Mouse (Mus musculus): ENCODE data around the gene Deup1. TPM values are rescaled to one million over a fixed set of nuclear protein-coding genes. Genes with fewer than 3 reads are reported as not detected.
A peak's percentile ranks its signal among the peaks of the same experiment; 100 is the strongest.

Gene Deup1
- polyA plus RNA-seq, 1 experiment from 2014 or later: 0.52 TPM

DNA sequence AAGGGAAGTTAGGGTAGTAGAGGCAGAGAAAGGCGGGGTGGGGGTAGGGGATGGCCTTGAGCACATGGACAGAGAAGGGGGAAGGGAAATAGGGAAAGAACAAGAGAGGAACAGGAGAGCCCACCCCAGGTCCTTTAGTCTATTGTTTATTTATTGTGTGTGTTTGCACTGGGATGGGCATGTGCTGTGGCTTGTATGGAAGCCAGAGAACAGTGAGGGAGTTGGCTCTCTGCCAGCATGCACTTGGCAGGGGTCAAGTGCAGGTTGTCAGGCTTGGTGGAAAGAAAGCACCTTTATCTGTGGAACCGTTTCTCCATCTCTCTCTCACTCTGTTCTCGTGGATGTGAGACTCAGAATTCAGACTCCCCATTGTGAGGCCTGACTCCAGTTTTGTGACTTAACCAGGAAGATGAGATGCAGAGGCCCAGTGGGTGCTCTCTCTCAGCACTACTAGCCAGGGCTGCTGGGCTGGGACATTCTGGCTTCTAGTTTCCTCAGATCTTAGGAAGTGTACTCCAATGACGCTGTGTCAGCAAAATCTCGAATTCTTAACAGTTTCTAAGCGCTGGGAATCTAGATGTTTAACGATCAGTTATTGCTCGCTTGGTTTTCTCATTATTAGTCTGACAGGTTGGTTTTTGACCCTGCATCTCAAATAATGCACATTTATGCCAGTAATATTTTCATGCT is 98.3 kb downstream of the Deup1 start:
- ATAC-seq (ENCODE audit: low FRiP score) (peak; percentile 45; the same call in 1 of the 2 replicates), DNase-seq (ENCODE audit: low spot score, missing footprints) (no peak)
- 78% methylated on average over 8 of the region's 8 CpGs for WGBS

DNA sequence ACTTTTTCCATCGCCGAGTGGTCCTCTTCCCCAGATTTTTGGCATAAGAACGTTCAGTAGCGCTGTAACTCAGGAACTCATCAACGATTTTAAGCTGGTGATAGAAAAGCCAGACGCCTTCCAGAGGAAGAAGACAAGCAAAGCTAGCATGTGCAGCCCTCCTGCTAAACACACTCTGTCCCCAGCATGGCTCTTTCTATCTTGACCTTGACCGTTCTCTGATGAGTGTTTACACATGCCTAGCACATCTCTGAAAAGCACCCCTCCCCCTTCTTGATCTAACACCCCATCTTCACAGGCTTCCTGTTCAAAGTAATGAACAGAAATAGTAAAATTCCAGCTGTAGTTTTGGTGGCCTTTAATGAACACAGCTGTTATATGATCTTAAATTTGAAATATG is 99.4 kb downstream of the Deup1 start:
- Histone ChIP-seq H3K4me2 (no peak overlapping the region), H3K36me3 (ENCODE audit: control insufficient read depth, insufficient read depth, low read length) (no peaks in the 10 kb centered on the region), H3K9me3 (ENCODE audit: control insufficient read depth, low read length) (no peaks in the 10 kb centered on the region), H3K27ac (ENCODE audit: low read depth, low read length) (no peak overlapping the region), H3K27me3 (ENCODE audit: control insufficient read depth, insufficient read depth, low read length) (no peaks in the 10 kb centered on the region), H3K9ac (ENCODE audit: low read length) (no peak overlapping the region), H3K4me1 (ENCODE audit: control insufficient read depth, insufficient read depth, low read length) (peaks cover 4% of the 10 kb centered on the region; the same call in 1 of the 2 replicates), H3K4me3 (ENCODE audit: low read depth, low read length) (no peak overlapping the region)
- ATAC-seq (ENCODE audit: low FRiP score) (no peak), DNase-seq (ENCODE audit: low spot score, missing footprints) (no peak)
- WGBS: 87% methylated on average over 7 of the region's 7 CpGs

More for the DNA sequence above, 98.3 kb downstream of the Deup1 start:
- Histone ChIP-seq H3K4me1 (ENCODE audit: control insufficient read depth, insufficient read depth, low read length) (peaks cover 4% of the 10 kb centered on the region), H3K9me3 (ENCODE audit: control insufficient read depth, low read length) (no peaks in the 10 kb centered on the region), H3K9ac (ENCODE audit: low read length) (no peak overlapping the region), H3K4me2 (no peak overlapping the region), H3K36me3 (ENCODE audit: control insufficient read depth, insufficient read depth, low read length) (no peaks in the 10 kb centered on the region), H3K27ac (ENCODE audit: low read depth, low read length) (no peak overlapping the region), H3K27me3 (ENCODE audit: control insufficient read depth, insufficient read depth, low read length) (no peaks in the 10 kb centered on the region), H3K4me3 (ENCODE audit: low read depth, low read length) (no peak overlapping the region)

DNA sequence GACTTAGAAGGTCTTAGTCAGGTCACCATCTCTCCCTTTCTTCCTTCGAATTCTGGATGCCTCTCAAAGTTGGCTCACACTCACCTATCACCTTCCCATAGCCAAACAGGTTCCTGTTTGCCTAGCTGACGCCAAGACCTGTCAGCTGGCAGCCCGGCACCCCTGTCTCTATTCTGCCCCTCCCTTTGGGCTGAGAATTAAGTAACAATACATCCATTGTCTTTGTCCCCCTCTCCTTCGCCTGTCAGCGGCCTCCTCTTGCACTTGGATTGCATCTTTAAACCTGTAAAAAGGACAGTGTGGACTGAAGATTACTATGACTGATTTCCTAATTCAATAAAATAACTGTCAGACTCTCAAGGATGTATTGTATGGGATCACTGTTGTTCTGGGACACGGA is 99.9 kb downstream of the Deup1 start:
- ATAC-seq (ENCODE audit: low FRiP score): no peak
- Histone ChIP-seq H3K4me1 (ENCODE audit: control insufficient read depth, insufficient read depth, low read length) (peaks cover 4% of the 10 kb centered on the region; the same call in 1 of the 2 replicates), H3K4me3 (ENCODE audit: low read depth, low read length) (no peak overlapping the region), H3K27me3 (ENCODE audit: control insufficient read depth, insufficient read depth, low read length) (no peaks in the 10 kb centered on the region), H3K27ac (ENCODE audit: low read depth, low read length) (no peak overlapping the region), H3K9ac (ENCODE audit: low read length) (no peak overlapping the region), H3K4me2 (no peak overlapping the region), H3K36me3 (ENCODE audit: control insufficient read depth, insufficient read depth, low read length) (no peaks in the 10 kb centered on the region), H3K9me3 (ENCODE audit: control insufficient read depth, low read length) (no peaks in the 10 kb centered on the region)
- WGBS: 66% methylated on average over 6 of the region's 6 CpGs
- DNase-seq (ENCODE audit: low spot score, missing footprints): no peak

DNA sequence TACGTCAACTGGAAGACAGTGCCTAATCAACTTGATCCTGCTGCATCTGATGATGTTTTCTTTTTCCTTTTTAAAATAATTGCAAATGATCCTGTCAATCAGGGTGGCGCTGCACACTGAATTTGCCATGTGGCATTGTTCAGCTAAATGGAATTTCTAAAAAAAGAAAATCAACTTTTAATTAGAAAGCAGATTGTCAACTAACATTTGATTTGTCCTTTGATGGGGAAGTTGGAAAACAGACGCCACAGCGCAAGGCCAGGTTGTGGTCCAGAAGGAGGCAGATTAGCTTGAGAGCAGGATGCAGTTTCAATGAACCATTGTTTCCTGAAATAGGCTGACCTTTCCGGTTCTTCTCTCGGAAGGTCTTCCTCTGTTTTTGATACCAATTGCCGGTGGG is 101.2 kb downstream of the Deup1 start:
- H3K9ac ChIP-seq (ENCODE audit: low read length): no peak overlapping the region
- ATAC-seq (ENCODE audit: low FRiP score): no peak
- no peak overlapping the region for H3K4me3 ChIP-seq (ENCODE audit: low read depth, low read length)
- no peaks in the 10 kb centered on the region for H3K27me3 ChIP-seq (ENCODE audit: control insufficient read depth, insufficient read depth, low read length)
- 83% methylated on average over 7 of the region's 7 CpGs for WGBS
- H3K36me3 ChIP-seq (ENCODE audit: control insufficient read depth, insufficient read depth, low read length): no peaks in the 10 kb centered on the region
- peaks cover 4% of the 10 kb centered on the region; the same call in 1 of the 2 replicates for H3K4me1 ChIP-seq (ENCODE audit: control insufficient read depth, insufficient read depth, low read length)
- no peaks in the 10 kb centered on the region for H3K9me3 ChIP-seq (ENCODE audit: control insufficient read depth, low read length)
- H3K27ac ChIP-seq (ENCODE audit: low read depth, low read length): no peak overlapping the region
- H3K4me2 ChIP-seq: no peak overlapping the region
- DNase-seq (ENCODE audit: low spot score, missing footprints): no peak

GRCm38 (mm10) chr9:15525246-15525645 is 102.5 kb downstream of the Deup1 start:
- Histone ChIP-seq H3K9me3 (ENCODE audit: control insufficient read depth, low read length) (no peaks in the 10 kb centered on the region), H3K27me3 (ENCODE audit: control insufficient read depth, insufficient read depth, low read length) (no peaks in the 10 kb centered on the region), H3K4me1 (ENCODE audit: control insufficient read depth, insufficient read depth, low read length) (peaks cover 4% of the 10 kb centered on the region; the same call in 1 of the 2 replicates), H3K4me2 (no peak overlapping the region), H3K4me3 (ENCODE audit: low read depth, low read length) (no peak overlapping the region), H3K36me3 (ENCODE audit: control insufficient read depth, insufficient read depth, low read length) (no peaks in the 10 kb centered on the region), H3K27ac (ENCODE audit: low read depth, low read length) (no peak overlapping the region), H3K9ac (ENCODE audit: low read length) (no peak overlapping the region)
- no peak for DNase-seq (ENCODE audit: low spot score, missing footprints)
- 75% methylated on average over 8 of the region's 8 CpGs for WGBS
- ATAC-seq (ENCODE audit: low FRiP score): no peak

- ATAC-seq (ENCODE audit: low FRiP score): no peak
- Histone ChIP-seq H3K4me3 (ENCODE audit: low read depth, low read length) (no peak overlapping the region), H3K9me3 (ENCODE audit: control insufficient read depth, low read length) (no peaks in the 10 kb centered on the region), H3K4me2 (no peak overlapping the region), H3K9ac (ENCODE audit: low read length) (no peak overlapping the region), H3K36me3 (ENCODE audit: control insufficient read depth, insufficient read depth, low read length) (no peaks in the 10 kb centered on the region), H3K27ac (ENCODE audit: low read depth, low read length) (no peak overlapping the region), H3K4me1 (ENCODE audit: control insufficient read depth, insufficient read depth, low read length) (no peaks in the 10 kb centered on the region), H3K27me3 (ENCODE audit: control insufficient read depth, insufficient read depth, low read length) (no peaks in the 10 kb centered on the region)
- no peak for DNase-seq (ENCODE audit: low spot score, missing footprints)
- 93% methylated on average over 6 of the region's 6 CpGs for WGBS
Measured at GRCm38 (mm10) chr9:15523646-15524045, 104.1 kb downstream of the Deup1 start.

DNA sequence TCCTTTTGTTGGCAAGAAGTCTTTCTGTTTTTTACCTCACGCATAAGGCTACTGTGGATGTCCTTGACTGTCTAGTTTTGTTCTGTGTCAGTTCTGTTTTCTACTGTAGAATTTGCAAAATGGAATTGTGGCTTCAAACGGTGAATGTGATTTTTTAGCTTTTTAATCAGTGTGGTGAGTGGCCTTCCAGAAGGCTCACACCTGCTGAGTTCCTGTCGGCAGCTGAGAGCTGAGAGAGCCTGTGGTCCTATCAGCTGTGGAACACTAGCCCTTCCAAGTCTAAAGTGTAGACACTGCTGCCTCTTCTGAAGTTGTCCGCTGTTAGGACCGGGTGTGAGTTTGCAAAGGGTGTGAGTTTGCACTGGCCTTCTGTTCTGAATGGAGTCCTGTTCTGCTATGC is 104.8 kb downstream of the Deup1 start:
- 78% methylated on average over 5 of the region's 5 CpGs for WGBS
- H3K27ac ChIP-seq (ENCODE audit: low read depth, low read length): no peak overlapping the region
- no peaks in the 10 kb centered on the region for H3K27me3 ChIP-seq (ENCODE audit: control insufficient read depth, insufficient read depth, low read length)

GRCm38 (mm10) chr9:15522348-15522747 is 105.4 kb downstream of the Deup1 start:
- H3K36me3 ChIP-seq (ENCODE audit: control insufficient read depth, insufficient read depth, low read length): no peaks in the 10 kb centered on the region
- H3K4me3 ChIP-seq (ENCODE audit: low read depth, low read length): no peak overlapping the region
- DNase-seq (ENCODE audit: low spot score, missing footprints): no peak
- ATAC-seq (ENCODE audit: low FRiP score): no peak
- H3K27me3 ChIP-seq (ENCODE audit: control insufficient read depth, insufficient read depth, low read length): no peaks in the 10 kb centered on the region
- no peaks in the 10 kb centered on the region for H3K4me1 ChIP-seq (ENCODE audit: control insufficient read depth, insufficient read depth, low read length)
- 95% methylated on average over 10 of the region's 10 CpGs for WGBS
- no peaks in the 10 kb centered on the region for H3K9me3 ChIP-seq (ENCODE audit: control insufficient read depth, low read length)
- no peak overlapping the region for H3K4me2 ChIP-seq
- H3K27ac ChIP-seq (ENCODE audit: low read depth, low read length): no peak overlapping the region
- H3K9ac ChIP-seq (ENCODE audit: low read length): no peak overlapping the region

More for the DNA sequence above, 104.8 kb downstream of the Deup1 start:
- H3K36me3 ChIP-seq (ENCODE audit: control insufficient read depth, insufficient read depth, low read length): no peaks in the 10 kb centered on the region
- DNase-seq (ENCODE audit: low spot score, missing footprints) (no peak), ATAC-seq (ENCODE audit: low FRiP score) (no peak)
- H3K4me3 ChIP-seq (ENCODE audit: low read depth, low read length): no peak overlapping the region
- no peak overlapping the region for H3K4me2 ChIP-seq
- H3K4me1 ChIP-seq (ENCODE audit: control insufficient read depth, insufficient read depth, low read length): no peaks in the 10 kb centered on the region
- no peaks in the 10 kb centered on the region for H3K9me3 ChIP-seq (ENCODE audit: control insufficient read depth, low read length)
- H3K9ac ChIP-seq (ENCODE audit: low read length): no peak overlapping the region

GRCm38 (mm10) chr9:15517979-15518378 is 109.8 kb downstream of the Deup1 start:
- DNase-seq (ENCODE audit: low spot score, missing footprints): peak; percentile 73
- Histone ChIP-seq H3K27me3 (ENCODE audit: control insufficient read depth, insufficient read depth, low read length) (no peaks in the 10 kb centered on the region), H3K9me3 (ENCODE audit: control insufficient read depth, low read length) (no peaks in the 10 kb centered on the region), H3K36me3 (ENCODE audit: control insufficient read depth, insufficient read depth, low read length) (no peaks in the 10 kb centered on the region), H3K4me3 (ENCODE audit: low read depth, low read length) (no peak overlapping the region), H3K27ac (ENCODE audit: low read depth, low read length) (no peak overlapping the region), H3K9ac (ENCODE audit: low read length) (no peak overlapping the region), H3K4me2 (no peak overlapping the region), H3K4me1 (ENCODE audit: control insufficient read depth, insufficient read depth, low read length) (no peaks in the 10 kb centered on the region; the same call in 1 of the 2 replicates)
- no peak for ATAC-seq (ENCODE audit: low FRiP score)
- 94% methylated on average over 4 of the region's 4 CpGs for WGBS

Data from midbrain, embryonic 11.5 days (tissue).